Mouse (Mus musculus): ENCODE results near the gene Stx18. TPM values are rescaled to one million over a fixed set of nuclear protein-coding genes. Genes with fewer than 3 reads are reported as not detected.
A peak's percentile ranks its signal among the peaks of the same experiment; 100 is the strongest.

Stx18 gene
- total RNA-seq (2014; rRNA removed) (15.6 and 25.2 TPM in 2 replicates), polyA plus RNA-seq (2015; fragmentation: Nextera tagmentation; extraction: Ambion mirVana) (31.8 and 32.8 TPM in 2 replicates)

DNA sequence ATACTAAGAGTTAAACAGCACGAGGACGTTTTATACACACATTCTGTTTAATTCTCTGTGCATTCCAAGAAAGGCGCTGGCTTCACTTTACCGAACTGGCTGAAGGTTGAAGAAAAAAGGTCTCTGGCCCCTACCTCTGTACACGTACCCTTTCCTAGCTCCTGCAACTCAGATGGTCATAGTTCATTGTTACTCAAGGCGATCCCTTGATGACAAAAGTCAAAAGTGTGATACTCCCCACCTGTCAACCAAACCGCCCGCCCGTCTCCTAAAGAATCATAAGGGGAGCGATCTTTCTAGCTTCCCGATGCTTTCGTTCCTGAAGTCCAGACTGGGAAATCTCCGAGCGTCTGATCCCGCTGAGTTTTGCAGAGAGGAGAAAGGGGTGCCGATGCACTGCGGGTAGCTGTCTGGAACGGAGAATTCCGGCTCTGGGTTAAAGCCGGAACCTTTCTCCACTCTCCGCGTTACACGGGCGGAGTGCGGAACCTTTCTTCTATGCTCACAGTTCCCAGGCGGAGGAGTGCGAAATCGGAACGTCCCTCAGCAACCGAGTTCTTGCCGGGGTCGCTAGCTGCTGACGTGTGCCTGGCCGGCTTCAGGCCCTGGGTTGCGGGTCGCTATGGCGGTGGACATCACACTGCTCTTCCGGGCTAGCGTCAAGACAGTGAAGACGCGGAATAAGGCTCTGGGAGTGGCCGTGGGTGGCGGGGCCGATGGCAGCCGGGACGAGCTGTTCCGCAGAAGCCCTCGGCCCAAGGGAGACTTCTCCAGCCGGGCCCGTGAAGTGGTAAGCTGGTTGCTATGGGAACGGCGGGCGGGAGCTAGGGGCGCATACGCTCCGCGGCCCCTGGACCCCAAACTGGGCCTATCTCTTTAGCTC, at the start of gene Stx18:
Gene Stx18 (plus strand): TSS at position 33 of the 883 bp plus-strand sequence.
- Histone ChIP-seq H3K4me3 (ENCODE audit: low read length) (peak within 1 kb of the TSS; percentile 95), H3K9ac (replicated peaks; ENCODE audit: low read length) (peak within 1 kb of the TSS; percentile 83), H3K4me1 (ENCODE audit: insufficient read depth, low read length) (no peaks in the 10 kb centered on the region), H3K27me3 (ENCODE audit: insufficient read depth, low read length) (no peaks in the 10 kb centered on the region), H3K9me3 (ENCODE audit: low read length) (no peaks in the 10 kb centered on the region), H3K36me3 (ENCODE audit: insufficient read depth, low read length) (no peaks in the 10 kb centered on the region), H3K27ac (peak within 1 kb of the TSS; percentile 85), H3K4me2 (ENCODE audit: low read depth, low read length) (peak within 1 kb of the TSS; percentile 75)
- 0 out of 2 replicates have a peak, but pooled peaks have one; percentile 8 for TF ChIP-seq CTCF (IDR thresholded peaks at IDR 0.05; ENCODE audit: low read depth)
- DNase-seq (ENCODE audit: low spot score) (peak; percentile 95), ATAC-seq (peak; percentile 98)
- WGBS: under 1% methylated on average over 57 of the region's 57 CpGs

DNA sequence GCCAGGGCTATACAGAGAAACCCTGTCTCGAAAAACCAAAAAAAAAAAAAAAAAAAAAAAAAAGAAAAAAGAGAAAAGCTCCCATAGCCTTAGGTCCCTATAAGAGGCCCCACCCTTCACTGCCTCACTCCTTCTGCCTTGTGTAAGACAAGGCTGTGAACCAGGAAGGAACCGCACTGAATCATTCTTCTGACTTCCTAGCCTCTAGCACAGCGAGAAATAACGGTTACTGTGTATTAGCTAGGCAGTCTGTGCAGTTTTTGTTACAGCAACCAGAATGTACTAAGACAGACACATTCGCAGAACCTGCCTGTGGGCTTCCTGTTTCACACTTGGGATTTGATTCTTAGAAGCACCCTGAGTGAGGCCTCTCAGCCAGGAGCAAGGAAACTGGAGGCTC, 46.2 kb upstream of the Stx18 start:
- Histone ChIP-seq H3K9ac (replicated peaks; ENCODE audit: low read length) (no peak overlapping the region), H3K4me2 (ENCODE audit: low read depth, low read length) (no peak overlapping the region), H3K36me3 (ENCODE audit: insufficient read depth, low read length) (no peaks in the 10 kb centered on the region), H3K27ac (no peak overlapping the region), H3K27me3 (ENCODE audit: insufficient read depth, low read length) (no peaks in the 10 kb centered on the region), H3K4me1 (ENCODE audit: insufficient read depth, low read length) (no peaks in the 10 kb centered on the region), H3K4me3 (ENCODE audit: low read length) (no peak overlapping the region), H3K9me3 (ENCODE audit: low read length) (no peaks in the 10 kb centered on the region)
- no peak for TF ChIP-seq CTCF (IDR thresholded peaks at IDR 0.05; ENCODE audit: low read depth)
- ATAC-seq (no peak), DNase-seq (ENCODE audit: low spot score) (no peak)
- 95% methylated on average over 5 of the region's 5 CpGs for WGBS

DNA sequence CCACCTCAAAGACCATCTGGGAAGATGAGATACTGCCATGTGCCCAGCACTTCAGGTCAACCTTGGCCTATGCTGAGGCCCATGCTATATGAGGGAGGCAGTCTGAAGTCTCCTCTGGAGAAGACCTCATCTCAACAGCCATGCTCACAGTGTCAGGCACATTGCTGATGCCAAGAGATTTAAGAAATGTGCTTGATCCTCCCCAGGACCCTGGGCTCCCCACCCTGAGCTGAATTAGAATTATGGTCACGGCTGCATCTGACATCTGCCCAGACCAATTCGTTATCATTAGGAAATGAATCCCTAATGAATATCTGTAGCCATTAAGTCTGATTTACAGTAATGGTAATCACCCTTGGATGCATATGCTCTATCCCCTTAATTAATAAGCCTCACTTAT, 39.7 kb upstream of the Stx18 start:
- no peaks in the 10 kb centered on the region for H3K9me3 ChIP-seq (ENCODE audit: low read length)
- no peak overlapping the region for H3K4me2 ChIP-seq (ENCODE audit: low read depth, low read length)
- H3K27me3 ChIP-seq (ENCODE audit: insufficient read depth, low read length): no peaks in the 10 kb centered on the region
- no peak for DNase-seq (ENCODE audit: low spot score)
- H3K4me3 ChIP-seq (ENCODE audit: low read length): no peak overlapping the region
- H3K9ac ChIP-seq (replicated peaks; ENCODE audit: low read length): no peak overlapping the region
- H3K27ac ChIP-seq: no peak overlapping the region
- no peak for TF ChIP-seq CTCF (IDR thresholded peaks at IDR 0.05; ENCODE audit: low read depth)
- 54% methylated on average over 2 of the region's 2 CpGs for WGBS
- ATAC-seq: no peak
- no peaks in the 10 kb centered on the region for H3K36me3 ChIP-seq (ENCODE audit: insufficient read depth, low read length)
- no peaks in the 10 kb centered on the region for H3K4me1 ChIP-seq (ENCODE audit: insufficient read depth, low read length)

DNA sequence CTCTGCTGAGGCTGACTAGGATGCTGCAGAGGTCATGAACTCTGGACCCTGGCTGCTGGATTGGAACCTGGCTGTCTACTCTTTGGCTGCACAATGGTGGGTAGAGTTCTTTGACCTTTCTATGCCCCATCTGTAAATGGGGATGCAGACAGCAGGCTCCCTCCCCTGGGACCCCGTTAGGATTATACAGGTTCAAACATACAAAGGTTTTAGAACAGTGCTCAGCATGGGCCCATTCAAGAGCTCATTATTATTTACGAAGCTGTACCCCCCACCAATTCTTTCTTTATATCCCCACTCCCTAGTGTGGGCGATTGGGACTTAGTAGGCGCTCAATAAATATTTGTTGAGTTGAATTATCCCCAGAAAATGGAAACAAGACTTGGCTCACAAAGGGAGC, 36.0 kb upstream of the Stx18 start:
- no peak overlapping the region for H3K4me3 ChIP-seq (ENCODE audit: low read length)
- H3K27ac ChIP-seq: no peak overlapping the region
- no peaks in the 10 kb centered on the region for H3K9me3 ChIP-seq (ENCODE audit: low read length)
- TF ChIP-seq CTCF (IDR thresholded peaks at IDR 0.05; ENCODE audit: low read depth): no peak
- no peak for ATAC-seq
- no peaks in the 10 kb centered on the region for H3K36me3 ChIP-seq (ENCODE audit: insufficient read depth, low read length)
- H3K27me3 ChIP-seq (ENCODE audit: insufficient read depth, low read length): no peaks in the 10 kb centered on the region
- no peak overlapping the region for H3K4me2 ChIP-seq (ENCODE audit: low read depth, low read length)
- H3K9ac ChIP-seq (replicated peaks; ENCODE audit: low read length): no peak overlapping the region
- no peaks in the 10 kb centered on the region for H3K4me1 ChIP-seq (ENCODE audit: insufficient read depth, low read length)
- DNase-seq (ENCODE audit: low spot score): no peak
- 29% methylated on average over 4 of the region's 4 CpGs for WGBS

DNA sequence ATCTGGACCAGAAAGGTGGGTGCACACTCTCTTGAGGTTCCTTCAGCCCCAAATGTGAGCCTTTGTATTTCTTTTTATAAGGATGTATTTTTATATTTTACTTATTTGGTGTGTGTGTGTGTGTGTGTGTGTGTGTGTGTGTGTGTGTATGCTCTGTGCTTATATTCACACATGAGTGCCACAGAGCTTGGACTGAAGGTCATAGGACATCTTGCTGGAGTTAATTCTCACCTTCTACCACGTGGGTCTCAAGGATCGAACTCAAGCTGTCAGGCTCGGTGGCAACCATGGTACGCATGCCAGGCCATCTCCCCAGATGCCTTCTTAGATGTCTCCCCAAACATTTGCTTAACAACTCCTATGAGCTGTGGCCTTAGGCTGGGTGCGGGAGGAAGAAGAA, 33.8 kb upstream of the Stx18 start:
- DNase-seq (ENCODE audit: low spot score): no peak
- ATAC-seq: no peak
- no peak overlapping the region for H3K27ac ChIP-seq
- no peak overlapping the region for H3K9ac ChIP-seq (replicated peaks; ENCODE audit: low read length)
- H3K4me1 ChIP-seq (ENCODE audit: insufficient read depth, low read length): no peaks in the 10 kb centered on the region
- no peaks in the 10 kb centered on the region for H3K36me3 ChIP-seq (ENCODE audit: insufficient read depth, low read length)
- WGBS: 84% methylated on average over 5 of the region's 5 CpGs
- no peaks in the 10 kb centered on the region for H3K9me3 ChIP-seq (ENCODE audit: low read length)
- no peak overlapping the region for H3K4me2 ChIP-seq (ENCODE audit: low read depth, low read length)
- no peak overlapping the region for H3K4me3 ChIP-seq (ENCODE audit: low read length)
- H3K27me3 ChIP-seq (ENCODE audit: insufficient read depth, low read length): no peaks in the 10 kb centered on the region
- no peak for TF ChIP-seq CTCF (IDR thresholded peaks at IDR 0.05; ENCODE audit: low read depth)

DNA sequence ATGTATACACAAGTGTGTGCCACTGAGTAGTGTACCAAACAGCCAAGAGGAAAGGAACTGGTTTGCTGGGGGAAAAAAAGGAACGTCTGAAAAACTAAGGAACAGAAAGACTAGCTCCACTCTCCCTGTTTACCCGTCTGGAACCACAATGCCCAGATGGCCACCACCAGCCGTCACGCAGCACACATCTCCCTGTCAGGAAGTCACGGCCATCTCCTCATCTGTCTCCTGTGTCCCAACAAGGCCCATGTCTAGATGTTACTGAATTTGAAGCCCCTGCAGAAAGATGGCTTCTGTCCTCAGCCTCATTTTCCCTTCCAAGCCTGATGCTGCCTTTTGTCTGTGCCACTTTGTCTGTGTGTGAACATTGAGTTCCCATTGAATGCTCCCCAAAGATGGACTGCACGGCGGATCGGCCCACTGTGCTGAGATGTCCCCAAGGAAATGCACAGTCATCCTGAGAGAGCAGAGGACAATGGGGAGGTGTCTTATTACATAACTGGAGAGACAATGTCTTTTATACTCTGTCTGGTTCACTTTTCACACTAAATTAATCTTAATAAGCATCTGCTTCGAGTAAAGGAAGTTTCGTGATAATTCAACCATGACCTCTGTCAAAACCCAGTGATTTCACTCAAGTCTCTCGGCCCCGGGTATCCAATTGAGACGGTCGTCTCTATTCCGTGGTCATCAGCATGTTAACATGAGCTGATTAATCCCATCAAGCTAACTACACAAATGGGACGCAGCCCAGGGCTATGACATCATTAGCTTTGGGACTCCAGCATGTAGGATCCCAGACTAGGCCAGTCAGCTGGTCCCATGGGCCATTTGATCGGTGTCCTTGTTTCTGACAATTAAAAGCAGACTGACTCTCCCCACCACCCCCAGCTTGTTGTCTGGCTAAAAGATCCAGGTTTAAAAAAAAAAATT, 31.9 kb upstream of the Stx18 start:
- Histone ChIP-seq H3K9ac (replicated peaks; ENCODE audit: low read length) (no peak overlapping the region), H3K4me3 (ENCODE audit: low read length) (no peak overlapping the region), H3K9me3 (ENCODE audit: low read length) (no peaks in the 10 kb centered on the region), H3K27me3 (ENCODE audit: insufficient read depth, low read length) (no peaks in the 10 kb centered on the region), H3K27ac (no peak overlapping the region), H3K4me2 (ENCODE audit: low read depth, low read length) (no peak overlapping the region), H3K36me3 (ENCODE audit: insufficient read depth, low read length) (no peaks in the 10 kb centered on the region), H3K4me1 (ENCODE audit: insufficient read depth, low read length) (no peaks in the 10 kb centered on the region)
- 26% methylated on average over 17 of the region's 17 CpGs for WGBS
- ATAC-seq (no peak), DNase-seq (ENCODE audit: low spot score) (peak; percentile 5)
- TF ChIP-seq CTCF (IDR thresholded peaks at IDR 0.05; ENCODE audit: low read depth): no peak
